Comparison of ENCODE assay signal across 24 mouse cellular contexts in the genomic region with DNA sequence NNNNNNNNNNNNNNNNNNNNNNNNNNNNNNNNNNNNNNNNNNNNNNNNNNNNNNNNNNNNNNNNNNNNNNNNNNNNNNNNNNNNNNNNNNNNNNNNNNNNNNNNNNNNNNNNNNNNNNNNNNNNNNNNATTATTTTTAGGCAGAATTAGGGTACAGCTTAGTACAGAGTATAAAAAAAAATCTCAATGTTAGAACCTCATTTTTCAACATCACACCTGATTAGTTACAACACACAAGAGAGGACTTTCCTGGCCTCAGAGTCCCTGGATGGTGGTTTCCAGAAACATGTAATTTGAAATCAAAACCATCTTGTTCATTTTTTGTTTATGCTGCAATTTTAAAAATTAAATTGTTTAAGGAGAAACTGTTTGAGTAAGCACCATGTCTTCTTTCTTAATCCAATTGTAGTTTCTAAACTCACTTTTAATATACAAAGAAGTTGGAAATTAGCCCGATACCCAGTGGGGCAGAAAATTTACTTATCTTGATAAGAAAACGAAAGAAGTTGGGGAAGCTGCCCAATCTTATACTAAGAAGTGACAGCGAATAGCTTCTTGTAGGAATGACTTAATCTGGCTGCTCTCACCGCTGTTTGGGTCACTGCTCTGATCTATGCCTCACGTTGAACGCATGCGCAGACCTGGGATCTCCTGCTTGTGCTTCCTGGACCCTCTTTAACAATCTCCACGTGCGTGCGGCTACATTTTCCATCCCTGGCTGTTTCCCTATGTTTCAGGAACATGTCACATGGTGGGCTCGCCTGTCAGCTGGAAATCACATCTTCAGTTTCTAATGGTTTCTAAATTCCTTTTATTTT. TPM values are rescaled to one million over a fixed set of nuclear protein-coding genes. Genes with fewer than 3 reads are reported as not detected.
DNase-seq lines count a peak whose midpoint lies in the region; ATAC-seq and TF ChIP-seq lines count a peak whose summit lies in the region.
"Had no signal": no experiment of that assay in that cellular context is flagged by ENCODE, and none has a peak within 500 bp of the region (broad histone marks: within the 10 kb centered on the region; RNA-seq: fewer than 3 reads in every experiment).

No protein-coding gene starts in this region.

- H3K4me2 ChIP-seq in embryonic facial prominence, embryonic 14.5 days (ENCODE audit: low read depth, low read length): no peak overlapping the region
- no peak overlapping the region for H3K4me2 ChIP-seq in limb, embryonic 14.5 days (replicated peaks; ENCODE audit: low read depth, low read length, severe bottlenecking)
- no peak overlapping the region for H3K4me2 ChIP-seq in midbrain, embryonic 14.5 days (ENCODE audit: low read length)
- H3K4me2 ChIP-seq in midbrain, embryonic 13.5 days (replicated peaks): no peak overlapping the region
- H3K4me2 ChIP-seq: embryonic facial prominence, embryonic 12.5 days; forebrain, embryonic 13.5 days; hindbrain, embryonic 13.5 days; kidney, embryonic 15.5 days; midbrain, embryonic 15.5 days; neural tube, embryonic 12.5 days had no signal

- no peak for TF ChIP-seq POLR2A in limb, embryonic 14.5 days (IDR thresholded peaks at IDR 0.05; ENCODE audit: borderline replicate concordance, extremely low read depth, insufficient read depth, insufficient read length)

- H3K27me3 ChIP-seq in embryonic facial prominence, embryonic 14.5 days (replicated peaks; ENCODE audit: control insufficient read depth, insufficient read depth, low read length): no peaks in the 10 kb centered on the region
- no peaks in the 10 kb centered on the region for H3K27me3 ChIP-seq in embryonic facial prominence, embryonic 10.5 days (replicated peaks; ENCODE audit: low read depth, poor library complexity, severe bottlenecking)
- H3K27me3 ChIP-seq in limb, embryonic 14.5 days (ENCODE audit: control insufficient read depth, insufficient read depth, low read length): no peaks in the 10 kb centered on the region
- H3K27me3 ChIP-seq in limb, embryonic 10.5 days (ENCODE audit: low read depth, poor library complexity, severe bottlenecking): no peaks in the 10 kb centered on the region
- no peaks in the 10 kb centered on the region for H3K27me3 ChIP-seq in midbrain, embryonic 14.5 days (ENCODE audit: control insufficient read depth, insufficient read depth, low read length)
- H3K27me3 ChIP-seq in midbrain, embryonic 13.5 days: no peaks in the 10 kb centered on the region
- H3K27me3 ChIP-seq: embryonic facial prominence, embryonic 12.5 days; forebrain, embryonic 13.5 days; hindbrain, embryonic 13.5 days; kidney, embryonic 15.5 days; megakaryocyte, embryonic 14.5 days; midbrain, embryonic 15.5 days; neural tube, embryonic 12.5 days had no signal

- peak; percentile 64 for DNase-seq in embryonic facial prominence, embryonic 14.5 days (ENCODE audit: low spot score)
- no peak for DNase-seq in embryonic facial prominence, embryonic 10.5 days (ENCODE audit: low spot score)
- DNase-seq in limb, embryonic 14.5 days (ENCODE audit: low spot score): peak; percentile 37
- no peak for DNase-seq in limb, embryonic 10.5 days (ENCODE audit: low spot score)
- peak; percentile 35 for DNase-seq in midbrain, embryonic 14.5 days
- DNase-seq in retina, postnatal 7 days (ENCODE audit: low read depth, low spot score): peak; percentile 16
- no peak for DNase-seq in right cerebral cortex, adult 18-20 months
- DNase-seq: cerebellum, adult 11-12 months; kidney, adult 11 months; thymus, adult 18-20 months had no signal

- 52% methylated on average over 11 of the region's 11 CpGs for WGBS in embryonic facial prominence, embryonic 14.5 days
- WGBS in embryonic facial prominence, embryonic 10.5 days: 77% methylated on average over 11 of the region's 11 CpGs
- WGBS in limb, embryonic 14.5 days: 59% methylated on average over 11 of the region's 11 CpGs
- WGBS in limb, embryonic 10.5 days: 85% methylated on average over 11 of the region's 11 CpGs
- WGBS in midbrain, embryonic 14.5 days: 61% methylated on average over 11 of the region's 11 CpGs
- WGBS in midbrain, embryonic 13.5 days: 63% methylated on average over 11 of the region's 11 CpGs

- no peaks in the 10 kb centered on the region for H3K36me3 ChIP-seq in embryonic facial prominence, embryonic 14.5 days (ENCODE audit: control insufficient read depth, insufficient read depth, low read length)
- H3K36me3 ChIP-seq in embryonic facial prominence, embryonic 10.5 days (replicated peaks): no peaks in the 10 kb centered on the region
- H3K36me3 ChIP-seq in limb, embryonic 14.5 days (ENCODE audit: control insufficient read depth, insufficient read depth, low read length): no peaks in the 10 kb centered on the region
- no peaks in the 10 kb centered on the region for H3K36me3 ChIP-seq in limb, embryonic 10.5 days
- H3K36me3 ChIP-seq in midbrain, embryonic 14.5 days (ENCODE audit: control insufficient read depth, insufficient read depth, low read length): no peaks in the 10 kb centered on the region
- H3K36me3 ChIP-seq in midbrain, embryonic 13.5 days: no peaks in the 10 kb centered on the region
- H3K36me3 ChIP-seq: embryonic facial prominence, embryonic 12.5 days; hindbrain, embryonic 13.5 days; kidney, embryonic 15.5 days; midbrain, embryonic 15.5 days; neural tube, embryonic 12.5 days had no signal

- H3K9ac ChIP-seq in embryonic facial prominence, embryonic 14.5 days (ENCODE audit: low read depth, low read length): no peak overlapping the region
- H3K9ac ChIP-seq in limb, embryonic 14.5 days (ENCODE audit: low read depth, low read length, severe bottlenecking): no peak overlapping the region
- H3K9ac ChIP-seq in midbrain, embryonic 14.5 days (replicated peaks; ENCODE audit: low read length): no peak overlapping the region
- no peak overlapping the region for H3K9ac ChIP-seq in midbrain, embryonic 13.5 days (replicated peaks)
- H3K9ac ChIP-seq: embryonic facial prominence, embryonic 12.5 days; forebrain, embryonic 13.5 days; hindbrain, embryonic 13.5 days; kidney, embryonic 15.5 days; midbrain, embryonic 15.5 days; neural tube, embryonic 12.5 days had no signal

- H3K27ac ChIP-seq in embryonic facial prominence, embryonic 14.5 days (replicated peaks; ENCODE audit: low read depth, low read length): no peak overlapping the region
- no peak overlapping the region for H3K27ac ChIP-seq in embryonic facial prominence, embryonic 10.5 days (replicated peaks)
- H3K27ac ChIP-seq in limb, embryonic 14.5 days (replicated peaks; ENCODE audit: low read depth, low read length): no peak overlapping the region
- no peak overlapping the region for H3K27ac ChIP-seq in limb, embryonic 10.5 days
- no peak overlapping the region for H3K27ac ChIP-seq in midbrain, embryonic 14.5 days (replicated peaks; ENCODE audit: low read depth, low read length)
- H3K27ac ChIP-seq in midbrain, embryonic 13.5 days: no peak overlapping the region
- H3K27ac ChIP-seq: embryonic facial prominence, embryonic 12.5 days; forebrain, embryonic 13.5 days; hindbrain, embryonic 13.5 days; kidney, embryonic 15.5 days; left cerebral cortex, adult 2 months; midbrain, embryonic 15.5 days; neural tube, embryonic 12.5 days had no signal

- no peak for ATAC-seq in embryonic facial prominence, embryonic 14.5 days (ENCODE audit: low read depth)
- ATAC-seq in limb, embryonic 14.5 days (ENCODE audit: low FRiP score, low read depth): no peak
- no peak for ATAC-seq in midbrain, embryonic 14.5 days (ENCODE audit: low FRiP score, low TSS enrichment)
- ATAC-seq in midbrain, embryonic 13.5 days: no peak
- ATAC-seq: forebrain, embryonic 13.5 days; midbrain, embryonic 15.5 days had no signal

- no peak overlapping the region for H3K4me3 ChIP-seq in embryonic facial prominence, embryonic 14.5 days (ENCODE audit: low read depth, low read length)
- no peak overlapping the region for H3K4me3 ChIP-seq in embryonic facial prominence, embryonic 10.5 days
- H3K4me3 ChIP-seq in limb, embryonic 14.5 days (replicated peaks; ENCODE audit: low read length): no peak overlapping the region
- no peak overlapping the region for H3K4me3 ChIP-seq in limb, embryonic 10.5 days
- H3K4me3 ChIP-seq in midbrain, embryonic 14.5 days (replicated peaks; ENCODE audit: low read depth, low read length): no peak overlapping the region
- H3K4me3 ChIP-seq in midbrain, embryonic 13.5 days (replicated peaks): no peak overlapping the region
- H3K4me3 ChIP-seq: embryonic facial prominence, embryonic 12.5 days; erythroblast, embryonic 14.5 days; forebrain, embryonic 13.5 days; hindbrain, embryonic 13.5 days; kidney, embryonic 15.5 days; left cerebral cortex, adult 2 months; megakaryocyte, embryonic 14.5 days; midbrain, embryonic 15.5 days; neural tube, embryonic 12.5 days had no signal

- H3K4me1 ChIP-seq in embryonic facial prominence, embryonic 14.5 days (ENCODE audit: control insufficient read depth, insufficient read depth, low read length): no peaks in the 10 kb centered on the region
- no peaks in the 10 kb centered on the region for H3K4me1 ChIP-seq in embryonic facial prominence, embryonic 10.5 days
- no peaks in the 10 kb centered on the region for H3K4me1 ChIP-seq in limb, embryonic 14.5 days (ENCODE audit: control insufficient read depth, insufficient read depth, low read length)
- H3K4me1 ChIP-seq in limb, embryonic 10.5 days: no peaks in the 10 kb centered on the region
- no peaks in the 10 kb centered on the region for H3K4me1 ChIP-seq in midbrain, embryonic 14.5 days (ENCODE audit: control insufficient read depth, insufficient read depth, low read length)
- H3K4me1 ChIP-seq in midbrain, embryonic 13.5 days (replicated peaks): no peaks in the 10 kb centered on the region
- H3K4me1 ChIP-seq: embryonic facial prominence, embryonic 12.5 days; forebrain, embryonic 13.5 days; hindbrain, embryonic 13.5 days; kidney, embryonic 15.5 days; megakaryocyte, embryonic 14.5 days; midbrain, embryonic 15.5 days; neural tube, embryonic 12.5 days had no signal

- H3K9me3 ChIP-seq in embryonic facial prominence, embryonic 14.5 days (ENCODE audit: control insufficient read depth, low read length): no peaks in the 10 kb centered on the region
- H3K9me3 ChIP-seq in embryonic facial prominence, embryonic 10.5 days: no peaks in the 10 kb centered on the region
- H3K9me3 ChIP-seq in limb, embryonic 14.5 days (ENCODE audit: control insufficient read depth, low read length): no peaks in the 10 kb centered on the region
- no peaks in the 10 kb centered on the region for H3K9me3 ChIP-seq in limb, embryonic 10.5 days (replicated peaks)
- no peaks in the 10 kb centered on the region for H3K9me3 ChIP-seq in midbrain, embryonic 14.5 days (ENCODE audit: control insufficient read depth, low read length)
- no peaks in the 10 kb centered on the region for H3K9me3 ChIP-seq in midbrain, embryonic 13.5 days
- H3K9me3 ChIP-seq: embryonic facial prominence, embryonic 12.5 days; forebrain, embryonic 13.5 days; hindbrain, embryonic 13.5 days; kidney, embryonic 15.5 days; midbrain, embryonic 15.5 days; neural tube, embryonic 12.5 days had no signal

RNA-seq across cellular contexts. Expression of gene Themis3, which starts 22.4 kb away (rescaled TPM):
- 0.10 TPM in 1 of 2 replicates, not detected in the other for polyA plus RNA-seq in embryonic facial prominence, embryonic 14.5 days (2014; fragmentation: Nextera tagmentation; extraction: Ambion mirVana)
- not detected in 2 replicates for polyA plus RNA-seq in embryonic facial prominence, embryonic 10.5 days (2016; fragmentation: Nextera tagmentation; extraction: Ambion mirVana)
- 0.09 and 0.14 TPM in 2 replicates for polyA plus RNA-seq in limb, embryonic 14.5 days (2012; rRNA removed)
- 0.17 and 0.28 TPM in 2 replicates for polyA plus RNA-seq in limb, embryonic 14.5 days (2014; fragmentation: Nextera tagmentation; extraction: Ambion mirVana)
- polyA plus RNA-seq in limb, embryonic 10.5 days (2016; fragmentation: Nextera tagmentation; extraction: Ambion mirVana): not detected in 2 replicates
- polyA plus RNA-seq in midbrain, embryonic 14.5 days (2014; fragmentation: Nextera tagmentation; extraction: Ambion mirVana): not detected in 2 replicates
- polyA plus RNA-seq in midbrain, embryonic 13.5 days (2015; fragmentation: Nextera tagmentation; extraction: Ambion mirVana): not detected in 2 replicates
- polyA plus RNA-seq: cortical plate, adult 2 months; embryonic facial prominence, embryonic 12.5 days; erythroblast, embryonic 14.5 days; forebrain, embryonic 13.5 days; heart, embryonic 14.5 days; hindbrain, embryonic 13.5 days; liver, adult 2 months; liver, embryonic 16.5 days; midbrain, embryonic 15.5 days; neural tube, embryonic 12.5 days had no signal

RNA-seq across cellular contexts. Expression of gene Rab12, which starts 52.5 kb away (rescaled TPM):
- polyA plus RNA-seq in embryonic facial prominence, embryonic 14.5 days (2014; fragmentation: Nextera tagmentation; extraction: Ambion mirVana): 58.5 and 60.1 TPM in 2 replicates
- 25.5 and 27.4 TPM in 2 replicates for polyA plus RNA-seq in embryonic facial prominence, embryonic 10.5 days (2016; fragmentation: Nextera tagmentation; extraction: Ambion mirVana)
- polyA plus RNA-seq in limb, embryonic 14.5 days (2012; rRNA removed): 79.3 and 88.3 TPM in 2 replicates
- 57.5 and 62.1 TPM in 2 replicates for polyA plus RNA-seq in limb, embryonic 14.5 days (2014; fragmentation: Nextera tagmentation; extraction: Ambion mirVana)
- polyA plus RNA-seq in limb, embryonic 10.5 days (2016; fragmentation: Nextera tagmentation; extraction: Ambion mirVana): 27.9 and 32.0 TPM in 2 replicates
- 83.8 and 91.0 TPM in 2 replicates for polyA plus RNA-seq in midbrain, embryonic 14.5 days (2014; fragmentation: Nextera tagmentation; extraction: Ambion mirVana)
- 52.0 and 59.0 TPM in 2 replicates for polyA plus RNA-seq in midbrain, embryonic 13.5 days (2015; fragmentation: Nextera tagmentation; extraction: Ambion mirVana)

Comparison
In these comparisons a context has a peak if more than half of its experiments do, and no peak if none do; other contexts are left out.
1. DNase-seq: peak in embryonic facial prominence, embryonic 14.5 days (single experiment), limb, embryonic 14.5 days (single experiment), midbrain, embryonic 14.5 days (single experiment) and retina, postnatal 7 days (single experiment); none in embryonic facial prominence, embryonic 10.5 days (single experiment), limb, embryonic 10.5 days (single experiment) and right cerebral cortex, adult 18-20 months (single experiment).